Mouse (Mus musculus) spleen, adult 2 months (tissue): ENCODE results near the gene Cox17.

Experiments used
- CTCF ChIP-seq: fragments of 200-500 bp; IDR thresholded peaks from 2 replicates; pipeline ENCODE4 v1.5.1; 2011; ENCODE audit warnings: mild to moderate bottlenecking, inconsistent platforms; ENCODE audit not compliant: insufficient read depth, insufficient read length, insufficient replicate concordance; ENCODE audit errors: extremely low read depth
- POLR2A ChIP-seq: fragments of 200-500 bp; IDR thresholded peaks from 2 replicates; pipeline ENCODE4 v1.6.1; 2011; ENCODE audit warnings: low read depth, low read length, inconsistent platforms

DNA sequence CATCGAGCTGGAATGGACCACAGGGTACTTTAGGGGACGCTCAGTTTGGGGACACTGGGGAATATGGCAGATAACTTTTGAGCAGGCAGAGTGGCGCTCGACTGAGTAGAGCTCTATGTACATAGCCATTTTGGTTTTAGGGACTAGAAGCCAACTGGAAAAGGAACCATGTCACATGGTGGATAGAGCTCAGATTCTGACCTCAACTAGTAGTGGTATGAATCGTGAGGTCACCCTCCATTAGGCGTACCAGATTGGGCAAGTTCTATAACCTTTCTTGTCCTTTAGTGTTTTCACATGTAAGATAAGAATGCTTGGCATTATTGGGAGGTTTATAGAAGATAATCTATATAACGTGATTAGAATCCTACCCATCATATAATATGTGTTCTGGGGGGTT lies 43.5 kb downstream of the Cox17 start:
- TF ChIP-seq CTCF: no peak
- no peak for TF ChIP-seq POLR2A
